Mouse (Mus musculus) right cerebral cortex, postnatal 25 days (tissue): ENCODE measurements at regions not wholly inside any gene's neighbourhood (a gene's known extent, or its start where the extent isn't known, plus 50 kb on each side); places are given as distances from the start of the nearest gene placed in this dataset.
A peak's percentile ranks its signal among the peaks of the same experiment; 100 is the strongest.
"Not testable (repeated sequence)": the region's sequence is repeated elsewhere in the genome, so short reads cannot be mapped to it uniquely, and the experiment has no call there.

Source experiments
- DNase-seq: peaks from one replicate; pipeline ENCODE4 v3.0.0; 2022

DNA sequence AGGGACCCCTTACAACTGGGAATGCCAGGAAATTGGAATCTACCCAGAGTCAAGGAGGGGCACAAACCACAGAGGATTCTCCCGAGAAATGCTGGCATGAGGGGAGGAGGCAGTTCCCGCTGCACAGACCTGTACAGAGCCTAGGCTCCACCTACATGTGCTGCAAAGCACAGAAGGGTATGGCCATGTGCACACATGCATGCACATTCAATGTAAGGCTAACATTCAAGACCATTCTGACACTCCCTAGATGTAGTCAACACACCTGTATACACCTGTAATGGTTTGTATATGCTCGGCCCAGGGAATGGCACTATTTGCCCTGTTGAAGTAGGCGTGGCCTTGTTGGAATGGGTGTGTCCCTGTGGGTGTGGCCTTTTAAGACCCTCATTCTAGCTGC is 238.0 kb downstream of the Prex1 start:
- no peak for DNase-seq

- peak; percentile 36 for DNase-seq
These were observed 239.0 kb downstream of the Prex1 start for GRCm38 (mm10) chr2:166474601-166475000.

- no peak for DNase-seq
These were observed 242.3 kb downstream of the Prex1 start for GRCm38 (mm10) chr2:166471257-166471753.

DNA sequence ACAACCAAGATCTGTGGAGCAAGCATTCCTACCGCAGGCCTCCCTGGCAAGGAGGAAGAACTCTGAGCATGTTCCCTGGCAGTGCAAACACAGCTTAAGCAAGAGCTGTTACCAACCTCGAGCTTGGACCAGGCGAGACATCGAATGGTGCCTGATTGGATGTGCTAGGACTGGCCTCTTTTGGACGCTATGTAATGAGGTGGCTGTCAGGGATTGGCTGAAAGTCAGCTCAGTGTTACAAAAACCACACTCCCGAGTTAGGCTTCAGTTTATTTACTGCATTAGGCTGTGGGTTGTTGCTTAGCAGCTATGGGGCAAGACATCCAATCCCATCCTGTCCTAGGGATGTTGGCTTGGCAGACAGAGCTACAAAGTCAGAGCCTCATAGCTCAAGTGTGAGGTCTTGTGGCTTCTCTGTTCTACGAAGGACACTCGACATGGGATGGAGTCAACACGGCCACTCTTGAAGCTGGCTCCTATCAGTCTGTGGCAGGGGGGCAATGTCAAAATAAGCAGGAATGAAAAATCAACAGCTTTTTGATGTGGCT is 244.5 kb downstream of the Prex1 start:
- DNase-seq, result no peak

DNA sequence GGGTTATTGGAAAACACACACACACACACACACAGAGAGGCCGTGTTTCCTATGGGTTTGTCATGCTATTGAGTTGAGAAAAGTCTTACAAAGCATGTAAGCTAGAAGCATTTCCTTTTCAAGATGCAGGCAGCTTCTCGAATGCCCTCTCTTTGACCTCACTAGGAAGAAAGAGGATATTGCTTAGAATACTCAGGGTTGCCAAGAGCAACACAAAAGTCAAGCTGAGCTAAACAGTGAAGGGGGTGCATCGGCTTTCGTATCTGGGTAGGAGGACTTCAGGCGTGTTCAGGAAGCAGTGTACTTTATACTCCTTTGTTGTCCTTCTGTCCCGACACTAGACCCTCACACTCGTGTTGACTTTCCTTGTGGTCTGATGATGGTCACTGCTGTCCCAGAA is 246.5 kb downstream of the Prex1 start:
- no peak for DNase-seq

DNA sequence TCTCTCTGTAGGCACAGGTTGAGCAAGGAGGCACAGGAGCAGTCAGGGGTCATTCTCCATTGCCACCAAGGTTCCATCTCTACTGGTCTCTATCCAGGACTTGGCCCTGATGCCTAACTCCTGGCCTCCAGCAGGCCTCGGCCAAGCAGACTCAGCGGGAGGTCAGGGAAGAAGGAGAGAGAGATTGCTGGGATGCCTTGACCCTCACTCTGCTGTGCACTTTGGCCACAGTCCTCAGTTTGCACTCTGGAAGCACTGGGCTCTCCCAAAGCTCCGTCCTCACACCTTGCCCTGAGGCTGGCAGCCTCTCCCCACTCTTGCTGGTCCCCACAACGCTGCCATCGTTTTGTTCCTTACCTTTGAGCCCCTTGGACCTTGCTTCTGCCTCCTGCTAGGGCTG is 248.1 kb downstream of the Prex1 start:
- no peak for DNase-seq

DNA sequence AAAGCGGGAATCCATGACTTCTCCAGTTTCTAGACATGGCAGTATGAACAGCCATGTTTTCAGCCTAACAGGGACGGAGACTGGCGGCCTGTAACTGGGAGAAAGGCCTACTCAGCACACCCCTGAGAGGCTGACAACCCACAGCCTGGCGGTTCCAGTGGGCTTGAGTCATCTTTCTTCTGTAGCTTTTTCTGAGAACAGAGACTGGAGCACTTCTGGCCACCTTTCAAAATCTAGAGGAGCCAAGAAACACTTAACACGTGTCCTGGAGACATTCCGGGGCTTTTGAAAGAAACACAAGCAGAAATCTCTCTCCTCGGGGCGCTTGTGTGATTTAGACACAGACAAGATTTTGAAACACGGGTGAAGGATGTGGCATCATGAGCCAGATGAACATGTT is 250.1 kb downstream of the Prex1 start:
- DNase-seq, result peak; percentile 52

- no peak for DNase-seq
These were observed 251.7 kb downstream of the Prex1 start for GRCm38 (mm10) chr2:166461956-166462355.

DNA sequence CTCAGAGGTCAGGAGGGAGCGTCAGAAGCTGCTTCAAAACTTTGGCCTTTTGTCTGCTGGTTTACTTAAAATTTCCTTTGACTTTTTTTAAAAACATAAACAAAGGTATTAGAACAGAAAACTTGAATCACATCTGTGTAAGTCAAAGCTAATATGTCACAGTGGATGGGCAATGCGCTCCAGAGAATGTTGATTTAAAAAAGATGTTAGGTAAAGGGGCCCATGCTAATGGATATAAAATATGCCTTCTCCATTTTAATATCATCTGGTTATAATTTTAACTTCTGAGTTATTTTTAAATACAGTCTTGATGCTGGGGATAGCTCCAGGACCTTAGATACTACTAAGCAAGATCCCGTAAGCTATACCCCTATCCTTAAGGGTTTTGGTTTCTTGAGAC is 252.5 kb downstream of the Prex1 start:
- DNase-seq, result no peak

DNA sequence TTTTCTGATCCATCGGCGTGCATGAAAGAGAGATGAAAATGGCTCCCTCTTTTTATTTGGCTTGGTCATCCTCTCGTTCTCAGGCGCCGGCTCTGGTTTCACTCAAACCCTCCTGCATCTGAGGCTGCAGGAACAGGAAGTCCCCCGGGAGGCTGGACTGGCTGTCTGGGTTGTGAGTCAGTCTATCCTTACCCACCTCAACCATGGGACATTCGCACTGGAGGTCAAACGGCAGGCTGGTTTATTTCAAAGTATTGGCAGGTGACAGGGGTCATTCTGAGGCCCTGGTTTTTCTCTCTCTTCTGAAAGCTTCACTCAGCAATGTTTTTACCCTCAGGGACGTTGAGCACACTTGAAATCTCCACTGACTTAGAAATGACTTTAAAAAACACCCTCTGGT is 253.7 kb downstream of the Prex1 start:
- no peak for DNase-seq

DNA sequence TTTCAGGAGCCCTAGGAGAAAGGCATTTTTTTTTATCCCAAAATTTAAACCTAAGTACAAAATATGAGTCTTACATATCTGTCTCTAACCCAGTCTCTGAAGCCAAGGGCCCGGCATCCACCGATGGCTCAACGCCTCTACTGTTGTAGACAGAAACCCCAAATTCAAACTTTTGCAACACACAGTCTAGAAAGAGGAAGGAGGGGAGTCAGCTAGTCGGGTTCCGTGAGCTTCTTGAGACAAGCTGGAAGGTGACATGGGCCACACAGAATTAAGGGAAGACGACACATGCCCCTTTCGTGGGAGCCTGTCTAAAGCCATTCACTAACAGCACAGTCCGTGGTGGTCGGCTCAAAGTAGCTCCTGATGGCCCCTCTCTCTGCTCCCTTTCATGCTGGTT is 254.7 kb downstream of the Prex1 start:
- no peak for DNase-seq

DNA sequence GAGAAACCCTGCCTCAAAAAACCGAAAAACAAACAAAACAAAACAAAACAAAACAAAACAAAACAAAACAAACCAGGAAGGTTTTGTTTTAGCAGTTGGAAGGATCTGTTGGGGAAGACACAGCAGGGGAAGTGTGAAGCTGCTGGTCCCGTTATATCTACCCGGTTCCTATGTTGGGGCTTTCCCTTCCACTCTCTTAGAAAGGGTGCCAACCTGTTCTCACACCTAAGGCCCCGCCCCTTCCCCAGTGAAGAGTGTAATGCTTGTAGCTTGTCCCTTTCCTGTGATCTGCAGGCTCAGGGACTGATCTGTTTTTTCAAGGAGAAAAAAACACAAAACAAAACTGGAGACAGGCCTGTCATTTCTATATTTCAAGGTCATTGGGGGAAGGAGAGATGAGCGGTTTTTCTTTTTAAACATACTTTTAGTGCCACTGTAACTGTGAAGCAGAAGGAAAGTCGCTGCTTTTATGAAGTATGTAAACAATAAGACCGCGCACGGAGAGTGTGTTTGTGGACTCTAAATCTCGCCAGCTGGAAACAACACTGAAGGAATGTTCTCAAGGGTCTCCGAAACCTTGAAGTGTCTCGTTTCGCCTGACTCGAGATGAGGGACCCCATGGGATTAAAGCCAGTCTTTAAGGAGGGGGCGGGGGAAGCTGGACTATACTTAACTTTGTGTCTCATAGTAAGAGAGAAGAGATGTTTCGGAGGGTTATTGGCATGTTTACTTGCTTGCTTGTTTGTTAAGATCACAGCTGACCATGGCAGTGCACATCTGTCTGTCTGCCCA is 256.1 kb downstream of the Prex1 start:
- DNase-seq, result no peak

DNA sequence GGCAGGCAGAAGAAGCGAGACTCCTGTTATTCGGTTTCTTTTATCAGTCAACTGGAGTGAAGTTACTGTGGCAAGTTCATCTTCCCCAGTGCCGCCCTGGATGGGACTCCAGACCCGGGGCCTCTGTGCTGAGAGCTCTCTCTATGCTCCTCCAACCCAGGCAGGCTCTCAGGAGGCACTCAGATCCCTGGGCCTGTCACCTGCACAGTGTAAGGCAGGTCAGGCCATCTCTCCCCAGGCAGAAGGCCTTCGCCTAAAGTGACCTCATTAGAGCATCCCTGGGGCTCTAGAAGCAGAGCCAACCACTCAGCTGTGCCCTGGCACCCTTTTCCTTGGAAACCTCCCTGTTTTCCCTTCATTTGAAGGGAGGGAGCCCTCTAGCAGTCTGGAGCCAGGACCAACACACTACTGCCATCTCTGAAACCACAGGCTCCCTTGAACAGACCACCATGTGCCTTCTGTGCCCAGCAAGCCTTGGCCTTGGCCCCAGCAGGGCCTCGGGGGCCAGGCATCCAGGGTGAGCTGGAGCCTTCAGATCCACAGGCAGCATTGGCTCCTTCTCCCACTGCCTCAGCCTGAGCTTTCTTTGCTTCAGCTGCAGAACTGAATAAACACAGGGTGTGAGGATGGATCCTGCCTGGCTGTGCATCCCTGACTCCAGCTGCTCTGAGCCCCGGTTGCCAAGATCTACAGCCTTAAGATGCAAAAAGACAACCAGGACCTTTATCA is 259.3 kb downstream of the Prex1 start:
- not testable (repeated sequence) for DNase-seq

DNA sequence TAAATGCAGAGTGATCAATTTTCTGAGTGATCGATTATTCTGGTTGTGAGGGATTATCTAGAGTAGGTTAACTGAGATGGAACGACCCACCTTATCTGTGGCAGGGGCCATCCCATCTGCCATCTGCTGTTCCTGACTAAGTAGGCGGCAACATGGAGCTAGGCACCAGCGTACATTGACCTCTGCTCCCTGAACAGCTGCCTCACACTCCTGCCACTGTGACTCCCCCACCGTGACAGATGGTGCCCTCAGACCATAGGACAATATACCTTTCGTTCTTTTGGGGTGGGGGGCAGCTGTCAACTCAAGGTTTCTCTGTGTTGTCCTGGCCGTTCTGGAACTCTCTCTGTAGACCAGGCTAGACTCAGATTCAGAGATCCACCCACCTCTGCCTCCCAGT is 262.7 kb downstream of the Prex1 start:
- DNase-seq, result no peak

DNA sequence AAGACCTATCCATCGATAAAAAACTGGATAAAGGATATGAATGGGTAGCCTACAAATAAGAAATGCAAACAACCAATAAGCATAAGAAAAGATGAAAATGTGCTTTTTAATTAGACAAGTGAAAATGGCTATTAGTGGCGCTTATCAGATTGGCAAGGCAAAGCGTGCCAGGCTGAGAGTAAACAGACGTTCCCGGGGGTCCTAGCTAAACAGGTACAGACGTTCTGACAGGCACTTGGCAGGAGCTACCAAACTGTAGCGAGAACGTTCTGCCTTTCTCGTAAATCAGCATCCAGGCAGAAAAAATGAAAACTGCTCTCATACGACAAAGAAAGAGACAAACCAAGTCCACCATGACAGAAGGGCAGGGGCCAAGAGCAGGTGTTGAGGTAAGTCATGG is 263.3 kb downstream of the Prex1 start:
- DNase-seq, result no peak

- no peak for DNase-seq
These were observed 264.9 kb downstream of the Prex1 start for GRCm38 (mm10) chr2:166448724-166449123.

DNA sequence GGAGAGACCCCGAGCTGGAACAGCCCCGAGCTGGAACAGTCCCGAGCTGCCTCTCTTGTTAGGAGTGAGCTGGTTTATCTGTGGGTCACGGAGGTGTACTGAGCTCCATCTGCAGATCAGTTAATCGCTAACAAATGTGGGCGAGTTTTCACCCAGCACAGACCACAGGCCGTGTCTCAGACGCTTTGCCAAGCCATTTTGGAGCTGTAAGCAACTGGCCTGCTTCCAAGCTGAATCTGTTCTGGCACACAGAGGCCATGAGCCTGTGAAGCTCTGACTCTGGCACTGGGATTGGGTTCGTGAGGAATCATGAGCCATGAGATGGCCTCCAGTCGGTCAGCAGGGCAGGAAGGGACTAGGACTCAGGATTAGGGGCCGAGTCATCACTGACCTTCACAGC is 265.5 kb downstream of the Prex1 start:
- DNase-seq, result no peak

DNA sequence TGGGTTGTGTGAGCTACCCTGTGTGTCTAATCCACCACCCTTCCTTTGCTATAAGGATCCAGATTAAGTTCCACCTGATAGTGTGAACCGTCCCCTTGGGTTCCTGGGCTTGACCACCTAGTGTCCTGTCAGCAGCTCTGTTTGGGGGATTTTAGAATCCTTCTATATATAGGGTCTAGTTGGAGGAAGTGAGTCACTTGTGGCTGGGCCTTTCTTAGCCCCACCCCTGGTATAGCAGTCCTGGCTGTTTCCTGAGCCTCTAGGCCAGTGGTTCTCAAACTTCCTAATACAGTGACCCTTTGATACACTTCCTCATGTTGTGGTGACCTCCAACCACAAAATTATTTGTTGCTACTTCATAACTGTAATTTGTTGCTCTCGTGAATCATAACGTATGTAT is 267.1 kb downstream of the Prex1 start:
- no peak for DNase-seq

- not testable (repeated sequence) for DNase-seq
These were observed 267.8 kb downstream of the Prex1 start for GRCm38 (mm10) chr2:166445824-166446223.

- DNase-seq, result no peak
These were observed 270.6 kb downstream of the Prex1 start for GRCm38 (mm10) chr2:166442997-166443396.

DNA sequence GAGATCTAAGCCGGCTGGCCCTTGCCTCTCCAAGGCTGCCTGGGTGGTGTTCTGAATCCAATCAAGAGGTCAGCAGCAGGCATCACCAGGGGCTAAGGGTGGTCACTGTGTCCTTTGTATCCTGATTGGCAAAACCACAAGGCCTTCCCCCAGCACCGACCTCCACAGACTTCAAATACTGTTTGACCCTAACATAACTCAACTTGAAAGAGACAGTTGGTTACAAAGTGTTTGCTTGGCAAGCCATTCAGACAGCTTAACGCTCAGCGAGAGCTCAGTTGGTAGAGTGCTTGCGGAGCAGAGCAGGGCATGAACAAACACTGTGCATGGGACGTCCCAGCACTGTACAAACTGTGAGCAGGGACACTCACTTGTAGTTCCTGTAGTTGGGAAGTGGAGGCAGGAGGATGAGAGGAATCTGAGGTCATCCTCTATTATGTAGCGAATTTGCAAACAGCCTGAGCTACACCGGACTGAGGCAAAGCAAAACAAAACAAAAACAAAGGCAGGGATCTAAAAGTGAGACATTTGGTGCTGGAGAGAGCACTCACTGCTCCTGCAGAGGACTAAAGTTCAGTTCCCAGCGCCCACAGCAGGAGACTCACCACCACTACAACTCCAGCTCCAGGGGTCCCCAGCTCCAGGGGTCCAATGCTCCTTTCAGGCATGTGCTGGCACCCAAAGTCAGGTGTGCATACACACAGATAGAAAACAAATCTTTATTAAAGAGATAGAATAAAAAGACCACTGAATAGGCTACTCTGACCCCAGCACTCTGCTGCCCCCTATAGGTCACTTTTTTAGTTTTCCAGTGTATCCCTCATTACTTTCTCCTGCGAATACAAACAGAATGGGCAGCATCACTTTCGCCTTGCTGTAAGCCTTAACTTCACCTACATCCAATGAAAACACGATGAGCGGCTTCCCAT is 273.5 kb downstream of the Prex1 start:
- DNase-seq, result no peak

DNA sequence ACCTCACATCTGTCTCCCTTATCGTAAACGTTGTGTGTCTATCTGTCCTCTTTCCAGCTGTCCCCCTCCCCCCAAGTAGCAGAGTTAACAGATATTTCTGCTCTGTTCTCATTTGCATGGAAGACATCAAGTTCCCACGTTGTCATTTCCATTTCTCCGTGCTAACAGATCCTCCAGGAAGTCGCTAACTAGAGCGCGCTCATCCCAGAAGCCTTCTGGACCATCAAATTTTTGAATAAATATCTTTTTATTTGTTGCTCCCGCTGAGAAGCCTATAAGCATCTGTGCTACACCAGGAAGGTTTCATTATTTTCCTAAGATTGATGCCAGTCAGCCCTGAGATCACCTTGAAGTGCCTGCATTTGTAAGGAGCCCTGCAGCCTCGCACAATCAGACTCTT is 275.4 kb downstream of the Prex1 start:
- DNase-seq, result no peak

DNA sequence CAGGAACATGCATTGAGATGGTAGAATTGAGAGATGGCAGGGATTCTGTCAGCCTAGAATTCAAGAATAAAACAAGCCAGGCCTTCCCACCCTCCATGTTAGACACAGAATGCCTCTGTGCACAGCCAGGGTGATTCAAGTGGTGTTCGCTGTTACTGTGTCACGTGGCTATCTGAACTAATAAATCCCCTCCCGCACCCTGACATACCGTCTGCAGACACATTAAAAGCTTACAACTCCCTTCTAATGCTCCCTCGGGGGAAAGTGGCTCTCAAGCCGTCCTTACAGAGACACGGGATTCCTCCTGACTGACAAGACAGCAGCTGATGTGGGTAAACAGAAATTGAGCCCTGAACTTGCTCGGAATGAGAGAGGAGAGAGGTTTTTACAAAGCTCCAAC is 279.1 kb downstream of the Prex1 start:
- no peak for DNase-seq
